ENCODE assay signal across 8 mouse cellular contexts in genomic region chr11:119086144-119086971, GRCm38 (mm10). TPM values are rescaled to one million over a fixed set of nuclear protein-coding genes. Genes with fewer than 3 reads are reported as not detected.
DNase-seq lines count a peak whose midpoint lies in the region; ATAC-seq lines count a peak whose summit lies in the region.

TSS of gene Cbx4 (minus strand) at chr11:119086221.

- H3K4me3 ChIP-seq in hindbrain, embryonic 12.5 days = peak within 1 kb of the TSS; percentile 85

- H3K27me3 ChIP-seq in hindbrain, embryonic 12.5 days = peaks cover 77% of the 10 kb centered on the region

- H3K36me3 ChIP-seq in hindbrain, embryonic 12.5 days = peaks cover 8% of the 10 kb centered on the region

- peak; percentile 98 for DNase-seq in NIH3T3 (ENCODE audit: low read depth)
- peak; percentile 80 for DNase-seq in cerebellum, adult 9-10 months
- peak; percentile 82 to 91 for DNase-seq in frontal cortex, postnatal 10 days (ENCODE audit: low spot score in 2 of 2)
- peak; percentile 71 to 75 for DNase-seq in layer of hippocampus, postnatal 25 days (ENCODE audit: extremely low spot score in 1 of 2, low spot score in 1 of 2)
- DNase-seq in lung, postnatal 14 days = peak; percentile 92
- DNase-seq in retina, postnatal 1 day = peak; percentile 98
- peak; percentile 94 for DNase-seq in thymus, postnatal 4 days

- peak within 1 kb of the TSS; percentile 88 for H3K4me2 ChIP-seq in hindbrain, embryonic 12.5 days (replicated peaks)

- H3K9ac ChIP-seq in hindbrain, embryonic 12.5 days = peak within 1 kb of the TSS; percentile 92

- ATAC-seq in hindbrain, embryonic 12.5 days (ENCODE audit: low FRiP score) = peak; percentile 87

- H3K4me1 ChIP-seq in hindbrain, embryonic 12.5 days = peaks cover 65% of the 10 kb centered on the region

- H3K9me3 ChIP-seq in hindbrain, embryonic 12.5 days (replicated peaks) = no peaks in the 10 kb centered on the region

- under 1% methylated on average over 67 of the region's 67 CpGs for WGBS in hindbrain, embryonic 12.5 days

- H3K27ac ChIP-seq in hindbrain, embryonic 12.5 days = peak within 1 kb of the TSS; percentile 99

RNA-seq across cellular contexts. Expression of gene Cbx4, which starts in this region (rescaled TPM):
- 13.2 and 15.0 TPM in 2 replicates for polyA plus RNA-seq in hindbrain, embryonic 12.5 days (2016; fragmentation: Nextera tagmentation; extraction: Ambion mirVana)
- 10 to 100 TPM; 62.1 to 67.7 TPM for total RNA-seq in layer of hippocampus, postnatal 25 days (2021)

Comparison
In these comparisons a context has a peak if more than half of its experiments do, and no peak if none do; other contexts are left out.
1. Peak in every context shown above with its lines: DNase-seq, ATAC-seq, H3K4me3 ChIP-seq and H3K27ac ChIP-seq.